Mouse (Mus musculus) megakaryocyte, embryonic 14.5 days (primary cell): ENCODE measurements at regions not wholly inside any gene's neighbourhood (a gene's known extent, or its start where the extent isn't known, plus 50 kb on each side); places are given as distances from the start of the nearest gene placed in this dataset.

ENCODE experiments used
- H3K27me3 ChIP-seq: replicated peaks from 2 replicates; pipeline ENCODE3; 2012; ENCODE audit warnings: inconsistent platforms
- H3K36me3 ChIP-seq: replicated peaks from 2 replicates; pipeline ENCODE3; 2012; ENCODE audit warnings: low read length, inconsistent platforms, mixed read lengths
- H3K4me1 ChIP-seq: 2 replicates; pipeline ENCODE4 v1.6.1; 2012; ENCODE audit warnings: inconsistent platforms
- H3K4me3 ChIP-seq: replicated peaks from 2 replicates; pipeline ENCODE3; 2012; ENCODE audit warnings: moderate library complexity, mild to moderate bottlenecking, inconsistent platforms
- H3K9me3 ChIP-seq: 2 replicates; pipeline ENCODE4 v1.6.1; 2012; ENCODE audit warnings: inconsistent platforms
- FLI1 ChIP-seq: IDR thresholded peaks from 2 replicates; pipeline ENCODE4 v1.6.1; 2012; ENCODE audit warnings: low read length, inconsistent platforms, mixed read lengths
- GATA1 ChIP-seq: IDR thresholded peaks from 3 replicates; pipeline ENCODE4 v1.6.1; 2012; ENCODE audit warnings: mixed read lengths, low read length, inconsistent platforms, borderline replicate concordance

DNA sequence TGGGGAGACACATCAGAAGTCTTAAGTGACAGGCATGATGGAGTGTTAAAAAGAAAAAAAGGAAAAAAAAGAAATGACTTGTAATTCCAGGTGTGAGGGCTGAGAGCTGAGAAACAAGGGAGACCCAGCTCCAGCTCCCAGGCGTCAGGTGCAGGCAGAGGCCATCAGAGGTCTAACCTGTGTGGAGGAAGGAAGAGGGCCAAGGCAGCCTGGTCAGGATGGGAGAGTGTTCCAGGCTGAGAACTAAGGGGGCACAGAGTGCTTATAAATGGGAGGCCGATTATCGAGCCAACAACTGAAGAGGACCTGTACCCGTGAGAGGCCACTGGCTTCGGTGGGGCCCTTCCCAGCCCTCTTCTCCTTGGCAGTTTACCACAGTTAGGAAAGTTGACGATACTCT, 53.3 kb upstream of the Zfp706 start:
- Histone ChIP-seq H3K9me3 (peaks cover 45% of the 10 kb centered on the region), H3K4me3 (no peak overlapping the region), H3K27me3 (peaks cover 16% of the 10 kb centered on the region), H3K4me1 (peaks cover 18% of the 10 kb centered on the region), H3K36me3 (peaks cover 3% of the 10 kb centered on the region)
- TF ChIP-seq GATA1 (no peak), FLI1 (no peak)
